Mouse (Mus musculus): ENCODE results near the gene Kpna6. TPM values are rescaled to one million over a fixed set of nuclear protein-coding genes. Genes with fewer than 3 reads are reported as not detected.

Gene Kpna6
- polyA plus RNA-seq, 1 experiment from 2014 or later = 5.7 TPM

DNA sequence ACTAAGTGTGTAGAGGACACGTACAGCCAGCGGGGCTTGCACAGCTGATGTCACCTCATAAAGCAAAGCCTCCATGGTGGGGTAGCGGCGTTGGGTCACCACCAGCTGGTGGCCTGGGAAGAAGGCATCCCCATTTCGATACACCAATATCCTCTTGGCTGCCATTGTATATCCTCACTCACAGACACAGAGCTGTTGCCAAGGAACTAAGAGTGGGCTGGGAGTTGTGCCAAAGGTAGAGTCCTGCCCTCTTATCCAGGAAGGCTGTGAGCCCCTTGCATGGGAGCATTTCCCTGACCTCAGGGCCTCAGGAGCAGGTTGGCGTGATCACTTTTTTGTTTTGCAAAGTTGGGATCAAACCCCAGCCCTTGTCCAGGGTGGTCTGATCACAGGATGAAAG, 58.5 kb downstream of the Kpna6 start, which contains the start of gene Dcdc2b:
TSS of gene Dcdc2b (minus strand) at position 165 of the 400 bp plus-strand sequence.
- H3K4me3 ChIP-seq (ENCODE audit: low read depth, low read length) = no peak within 1 kb of the TSS
- no peak within 1 kb of the TSS for H3K27ac ChIP-seq (replicated peaks)
- ATAC-seq (ENCODE audit: low FRiP score, low TSS enrichment) (no peak), DNase-seq (ENCODE audit: low spot score) (no peak)
- no peaks in the 10 kb centered on the region for H3K9me3 ChIP-seq (ENCODE audit: control insufficient read depth, low read length)
- H3K9ac ChIP-seq (ENCODE audit: low read length) = no peak within 1 kb of the TSS
- no peaks in the 10 kb centered on the region; the same call in 1 of the 2 replicates for H3K36me3 ChIP-seq (ENCODE audit: control insufficient read depth, insufficient read depth, low read length)
- H3K4me1 ChIP-seq (replicated peaks; ENCODE audit: control insufficient read depth, insufficient read depth) = 0 out of 2 replicates have a peak, but pooled peaks cover 3% of the 10 kb centered on the region
- WGBS = 75% methylated on average over 6 of the region's 6 CpGs
- no peaks in the 10 kb centered on the region for H3K27me3 ChIP-seq (ENCODE audit: control insufficient read depth, insufficient read depth, low read length)
- no peak within 1 kb of the TSS for H3K4me2 ChIP-seq (replicated peaks; ENCODE audit: low read depth)
- TF ChIP-seq EP300 (optimal IDR thresholded peaks at IDR 0.05) = no peak
- TF ChIP-seq CTCF (IDR thresholded peaks at IDR 0.05; ENCODE audit: low read depth) = no peak

DNA sequence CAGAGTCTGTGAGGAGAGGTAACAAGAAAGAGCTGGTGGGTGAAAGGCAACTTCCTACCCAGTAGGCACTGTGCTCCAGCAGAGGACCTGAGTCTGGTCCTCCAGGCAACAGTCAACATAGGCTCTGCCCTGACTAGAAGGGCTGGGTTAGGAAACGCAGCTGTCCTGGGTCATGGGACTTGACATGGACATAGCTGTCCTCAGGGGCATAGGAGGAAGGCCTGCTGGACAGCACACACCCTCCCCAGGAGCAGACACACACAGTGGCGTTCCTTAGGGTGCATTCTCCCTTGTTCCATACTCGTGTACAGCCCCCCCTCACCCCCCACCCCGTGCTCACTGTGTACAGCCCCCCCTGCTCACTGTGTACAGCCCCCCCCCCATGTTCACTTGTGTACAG, 62.1 kb downstream of the Kpna6 start:
- TF ChIP-seq EP300 (optimal IDR thresholded peaks at IDR 0.05) = no peak
- TF ChIP-seq CTCF (IDR thresholded peaks at IDR 0.05; ENCODE audit: low read depth) = no peak
- no peak for ATAC-seq (ENCODE audit: low FRiP score, low TSS enrichment)

DNA sequence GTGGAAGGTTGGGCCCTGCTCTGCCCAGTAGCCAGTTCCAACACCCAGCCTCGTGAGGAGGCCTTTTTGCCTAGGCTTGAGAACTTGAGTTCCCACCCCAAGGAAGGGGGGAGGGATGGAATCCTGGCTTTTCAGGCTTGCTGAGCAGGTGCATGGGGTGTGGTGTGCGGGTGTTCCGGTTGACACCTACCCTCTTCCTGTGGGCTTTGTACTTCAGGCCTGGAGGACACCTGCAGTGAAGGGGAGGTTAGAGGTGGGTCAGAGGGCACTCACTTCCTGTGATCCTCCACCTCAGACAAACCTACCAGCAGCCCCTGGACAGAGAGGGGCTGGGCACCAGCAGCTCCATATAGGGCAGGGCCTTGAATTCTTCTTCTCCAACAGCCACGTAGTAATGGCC, 62.5 kb downstream of the Kpna6 start:
- DNase-seq (ENCODE audit: low spot score) = no peak
- TF ChIP-seq EP300 (optimal IDR thresholded peaks at IDR 0.05) = no peak
- no peak for TF ChIP-seq CTCF (IDR thresholded peaks at IDR 0.05; ENCODE audit: low read depth)
- H3K4me3 ChIP-seq (ENCODE audit: low read depth, low read length) = no peak overlapping the region
- H3K36me3 ChIP-seq (ENCODE audit: control insufficient read depth, insufficient read depth, low read length) = peaks cover 10% of the 10 kb centered on the region
- H3K27ac ChIP-seq (replicated peaks) = 0 out of 2 replicates have a peak overlapping the region, but pooled peaks have one; percentile 24
- H3K4me2 ChIP-seq (replicated peaks; ENCODE audit: low read depth) = no peak overlapping the region
- no peak for ATAC-seq (ENCODE audit: low FRiP score, low TSS enrichment)
- H3K9me3 ChIP-seq (ENCODE audit: control insufficient read depth, low read length) = no peaks in the 10 kb centered on the region
- H3K9ac ChIP-seq (ENCODE audit: low read length) = no peak overlapping the region
- no peaks in the 10 kb centered on the region for H3K27me3 ChIP-seq (ENCODE audit: control insufficient read depth, insufficient read depth, low read length)
- 59% methylated on average over 4 of the region's 4 CpGs for whole genome bisulfite sequencing
- H3K4me1 ChIP-seq (replicated peaks; ENCODE audit: control insufficient read depth, insufficient read depth) = no peaks in the 10 kb centered on the region

More for the DNA sequence above, 62.1 kb downstream of the Kpna6 start:
- H3K4me2 ChIP-seq (replicated peaks; ENCODE audit: low read depth) = no peak overlapping the region
- no peak overlapping the region for H3K27ac ChIP-seq (replicated peaks)
- WGBS = 72% methylated on average over 4 of the region's 4 CpGs
- no peak overlapping the region for H3K4me3 ChIP-seq (ENCODE audit: low read depth, low read length)
- no peaks in the 10 kb centered on the region for H3K4me1 ChIP-seq (replicated peaks; ENCODE audit: control insufficient read depth, insufficient read depth)
- no peaks in the 10 kb centered on the region for H3K27me3 ChIP-seq (ENCODE audit: control insufficient read depth, insufficient read depth, low read length)
- H3K9me3 ChIP-seq (ENCODE audit: control insufficient read depth, low read length) = no peaks in the 10 kb centered on the region
- DNase-seq (ENCODE audit: low spot score) = no peak
- no peak overlapping the region for H3K9ac ChIP-seq (ENCODE audit: low read length)
- peaks cover 10% of the 10 kb centered on the region for H3K36me3 ChIP-seq (ENCODE audit: control insufficient read depth, insufficient read depth, low read length)

- Histone ChIP-seq H3K4me3 (ENCODE audit: low read depth, low read length) (no peak overlapping the region), H3K27ac (replicated peaks) (0 out of 2 replicates have a peak overlapping the region, but pooled peaks have one; percentile 24), H3K36me3 (ENCODE audit: control insufficient read depth, insufficient read depth, low read length) (peaks cover 10% of the 10 kb centered on the region), H3K27me3 (ENCODE audit: control insufficient read depth, insufficient read depth, low read length) (no peaks in the 10 kb centered on the region), H3K9me3 (ENCODE audit: control insufficient read depth, low read length) (no peaks in the 10 kb centered on the region), H3K4me2 (replicated peaks; ENCODE audit: low read depth) (no peak overlapping the region), H3K9ac (ENCODE audit: low read length) (no peak overlapping the region), H3K4me1 (replicated peaks; ENCODE audit: control insufficient read depth, insufficient read depth) (no peaks in the 10 kb centered on the region)
- ATAC-seq (ENCODE audit: low FRiP score, low TSS enrichment) (peak; percentile 51; the same call in 1 of the 2 replicates), DNase-seq (ENCODE audit: low spot score) (peak; percentile 39)
- no peak for TF ChIP-seq CTCF (IDR thresholded peaks at IDR 0.05; ENCODE audit: low read depth)
- no peak for TF ChIP-seq EP300 (optimal IDR thresholded peaks at IDR 0.05)
- 71% methylated on average over 12 of the region's 12 CpGs for WGBS
Observed at GRCm38 (mm10) chr4:129609139-129609631, 63.4 kb downstream of the Kpna6 start.

GRCm38 (mm10) chr4:129608426-129609025, 64.0 kb downstream of the Kpna6 start:
- 31% methylated on average over 7 of the region's 7 CpGs for WGBS
- peaks cover 17% of the 10 kb centered on the region for H3K36me3 ChIP-seq (ENCODE audit: control insufficient read depth, insufficient read depth, low read length)
- no peaks in the 10 kb centered on the region for H3K4me1 ChIP-seq (replicated peaks; ENCODE audit: control insufficient read depth, insufficient read depth)

More at GRCm38 (mm10) chr4:129608426-129609025, 64.0 kb downstream of the Kpna6 start:
- H3K4me2 ChIP-seq (replicated peaks; ENCODE audit: low read depth) = no peak overlapping the region
- DNase-seq (ENCODE audit: low spot score) (peak; percentile 85), ATAC-seq (ENCODE audit: low FRiP score, low TSS enrichment) (peak; percentile 90)
- H3K27me3 ChIP-seq (ENCODE audit: control insufficient read depth, insufficient read depth, low read length) = no peaks in the 10 kb centered on the region
- no peaks in the 10 kb centered on the region for H3K9me3 ChIP-seq (ENCODE audit: control insufficient read depth, low read length)
- H3K9ac ChIP-seq (ENCODE audit: low read length) = no peak overlapping the region
- H3K27ac ChIP-seq (replicated peaks) = no peak overlapping the region
- no peak overlapping the region for H3K4me3 ChIP-seq (ENCODE audit: low read depth, low read length)
- TF ChIP-seq CTCF (IDR thresholded peaks at IDR 0.05; ENCODE audit: low read depth) (peak; percentile 94), EP300 (optimal IDR thresholded peaks at IDR 0.05) (no peak)
